Mouse (Mus musculus) heart, embryonic 10.5 days (tissue): Measurements from ENCODE around the gene Il20rb. TPM values are rescaled to one million over a fixed set of nuclear protein-coding genes. Genes with fewer than 3 reads are reported as not detected.

ENCODE experiments used
- DNase-seq: peaks from one replicate; pipeline ENCODE4 v3.0.0-alpha.2; 2017; ENCODE audit warnings: low spot score
- H3K27ac ChIP-seq: fragments of 300-500 bp; sonication (generic); 2 replicates; pipeline ENCODE4 v1.5.1; 2016; ENCODE audit warnings: mild to moderate bottlenecking
- H3K27me3 ChIP-seq: fragments of 300-500 bp; sonication (generic); 2 replicates; pipeline ENCODE4 v1.6.1; 2016; ENCODE audit warnings: mild to moderate bottlenecking; ENCODE audit not compliant: poor library complexity, insufficient read depth, severe bottlenecking
- H3K36me3 ChIP-seq: fragments of 300-500 bp; sonication (generic); 2 replicates; pipeline ENCODE4 v1.6.1; 2016; ENCODE audit warnings: mild to moderate bottlenecking, moderate library complexity
- H3K4me1 ChIP-seq: fragments of 300-500 bp; sonication (generic); 2 replicates; pipeline ENCODE4 v1.6.1; 2016; ENCODE audit warnings: mild to moderate bottlenecking
- H3K4me3 ChIP-seq: fragments of 300-500 bp; sonication (generic); 2 replicates; pipeline ENCODE4 v1.5.1; 2016; ENCODE audit warnings: mild to moderate bottlenecking, moderate library complexity
- H3K9me3 ChIP-seq: fragments of 300-500 bp; sonication (generic); 2 replicates; pipeline ENCODE4 v1.6.1; 2016; ENCODE audit warnings: mild to moderate bottlenecking, moderate library complexity
- WGBS: fragments of 180-500 bp; shearing (Covaris S2); methylation state at CpG from one replicate; pipeline ENCODE4 v1.1.7; 2016; 5-methylcytosine and 5-hydroxymethylcytosine counted together
- polyA plus RNA-seq: library from polyadenylated mRNA; unstranded; fragments of >200 nt; fragmentation: Nextera tagmentation; extraction: Ambion mirVana; gene quantifications from 2 replicates; pipeline ENCODE4 v1.2.1, GENCODE M21; 2016

Il20rb gene
- polyA plus RNA-seq, 1 experiment from 2014 or later = 1.2 TPM

DNA sequence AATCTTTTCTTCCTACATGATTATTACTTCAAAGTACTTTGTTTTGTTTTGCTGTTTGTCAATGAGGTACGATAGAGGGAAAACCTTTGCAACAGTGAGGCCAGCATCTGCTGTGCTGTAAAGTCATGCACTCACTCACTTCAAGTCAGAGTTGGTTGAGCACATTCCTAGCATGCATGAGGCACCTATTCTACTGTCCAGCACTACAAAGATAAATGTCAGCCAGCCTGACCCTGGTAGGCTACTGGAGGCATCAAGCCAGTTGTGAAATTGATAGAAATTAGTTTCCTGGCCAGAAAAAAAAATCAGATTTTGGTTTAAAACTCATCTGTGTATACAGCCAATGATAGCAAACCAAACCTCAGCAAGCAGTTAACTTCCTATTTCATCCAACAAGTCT lies 4.8 kb upstream of the Il20rb start:
- no peaks in the 10 kb centered on the region for H3K27me3 ChIP-seq
- no peak overlapping the region for H3K4me3 ChIP-seq
- H3K9me3 ChIP-seq = no peaks in the 10 kb centered on the region
- peaks cover 9% of the 10 kb centered on the region; the same call in 1 of the 2 replicates for H3K36me3 ChIP-seq
- no peak for DNase-seq
- 53% methylated on average over 1 of the region's 1 CpGs for WGBS
- no peak overlapping the region for H3K27ac ChIP-seq
- peaks cover 8% of the 10 kb centered on the region; the same call in 1 of the 2 replicates for H3K4me1 ChIP-seq

DNA sequence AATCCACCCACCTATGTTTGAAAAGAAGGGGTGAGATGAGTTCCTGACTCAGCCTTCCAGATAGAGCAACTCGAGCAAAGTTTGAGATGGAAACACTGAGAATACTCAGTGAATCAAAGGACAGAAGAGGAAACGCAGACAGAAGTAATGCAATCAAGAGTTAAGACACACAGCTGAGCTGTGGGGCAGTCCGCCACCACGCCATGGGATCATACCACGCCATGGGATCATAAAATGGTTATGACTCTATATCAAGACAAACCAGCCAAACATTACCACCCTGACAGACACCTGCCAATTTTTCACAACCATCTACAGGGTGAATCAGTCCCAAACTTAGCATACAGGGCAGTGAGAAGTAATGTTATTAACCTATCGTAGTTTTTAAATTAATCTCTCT lies 2.4 kb upstream of the Il20rb start:
- no peak for DNase-seq
- Histone ChIP-seq H3K4me3 (no peak overlapping the region), H3K27ac (no peak overlapping the region), H3K9me3 (no peaks in the 10 kb centered on the region), H3K4me1 (peaks cover 10% of the 10 kb centered on the region; the same call in 1 of the 2 replicates), H3K27me3 (no peaks in the 10 kb centered on the region), H3K36me3 (peaks cover 9% of the 10 kb centered on the region; the same call in 1 of the 2 replicates)
- 85% methylated on average over 6 of the region's 6 CpGs for WGBS

GRCm38 (mm10) chr9:100488056-100488713 lies 1.6 kb upstream of the Il20rb start:
- 69% methylated on average over 7 of the region's 7 CpGs for WGBS
- Histone ChIP-seq H3K4me1 (peaks cover 10% of the 10 kb centered on the region; the same call in 1 of the 2 replicates), H3K27ac (no peak overlapping the region), H3K9me3 (no peaks in the 10 kb centered on the region), H3K27me3 (no peaks in the 10 kb centered on the region), H3K4me3 (no peak overlapping the region), H3K36me3 (peaks cover 9% of the 10 kb centered on the region; the same call in 1 of the 2 replicates)
- DNase-seq = no peak

DNA sequence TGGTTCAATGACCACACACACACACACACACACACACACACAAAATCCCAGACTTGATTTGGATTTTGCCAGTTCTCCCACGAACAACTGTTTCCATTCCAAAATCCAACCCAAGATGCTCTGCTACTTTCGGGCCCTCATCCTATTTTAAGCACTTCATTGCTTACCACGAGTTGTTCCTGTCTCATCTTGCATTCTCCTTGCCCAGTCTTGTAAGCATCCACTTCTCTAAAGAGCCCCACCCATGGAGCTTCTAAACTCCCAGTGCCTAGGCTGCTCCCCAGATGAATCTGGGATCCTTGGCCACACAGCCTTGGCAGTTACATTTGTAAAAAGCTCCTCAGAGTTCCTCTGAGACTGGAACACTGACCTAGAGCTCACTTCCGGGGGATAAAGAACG lies 3.3 kb downstream of the Il20rb start:
- H3K4me3 ChIP-seq = no peak overlapping the region
- H3K27ac ChIP-seq = no peak overlapping the region
- WGBS = 88% methylated on average over 5 of the region's 5 CpGs
- H3K27me3 ChIP-seq = no peaks in the 10 kb centered on the region
- no peak for DNase-seq
- H3K4me1 ChIP-seq = peaks cover 14% of the 10 kb centered on the region
- H3K36me3 ChIP-seq = peaks cover 3% of the 10 kb centered on the region; the same call in 1 of the 2 replicates
- no peaks in the 10 kb centered on the region for H3K9me3 ChIP-seq

DNA sequence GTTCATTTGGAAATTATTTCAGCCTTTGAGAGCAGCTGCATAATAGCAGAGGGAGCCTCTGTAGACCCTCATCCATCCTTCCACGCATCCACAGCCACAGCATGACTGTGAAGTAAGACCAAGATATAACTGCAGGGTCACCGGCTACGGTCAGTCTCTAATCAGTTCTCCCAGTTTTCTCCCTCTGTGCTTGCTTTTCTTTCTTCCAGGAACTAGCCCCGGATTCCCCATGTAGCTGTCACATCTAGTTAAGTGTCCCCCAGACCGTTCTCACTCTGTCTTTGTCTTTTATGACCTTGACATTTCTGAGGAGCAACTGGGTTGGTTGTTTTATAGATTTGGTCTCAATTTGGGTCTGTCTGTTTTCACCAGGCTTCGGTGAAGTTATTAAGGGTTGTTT lies 5.0 kb downstream of the Il20rb start:
- no peaks in the 10 kb centered on the region for H3K27me3 ChIP-seq
- WGBS = 67% methylated on average over 6 of the region's 6 CpGs
- H3K4me3 ChIP-seq = no peak overlapping the region
- DNase-seq = no peak
- peaks cover 13% of the 10 kb centered on the region for H3K4me1 ChIP-seq
- H3K9me3 ChIP-seq = no peaks in the 10 kb centered on the region
- H3K27ac ChIP-seq = no peak overlapping the region; the same call in 1 of the 2 replicates
- H3K36me3 ChIP-seq = peaks cover 7% of the 10 kb centered on the region; the same call in 1 of the 2 replicates

DNA sequence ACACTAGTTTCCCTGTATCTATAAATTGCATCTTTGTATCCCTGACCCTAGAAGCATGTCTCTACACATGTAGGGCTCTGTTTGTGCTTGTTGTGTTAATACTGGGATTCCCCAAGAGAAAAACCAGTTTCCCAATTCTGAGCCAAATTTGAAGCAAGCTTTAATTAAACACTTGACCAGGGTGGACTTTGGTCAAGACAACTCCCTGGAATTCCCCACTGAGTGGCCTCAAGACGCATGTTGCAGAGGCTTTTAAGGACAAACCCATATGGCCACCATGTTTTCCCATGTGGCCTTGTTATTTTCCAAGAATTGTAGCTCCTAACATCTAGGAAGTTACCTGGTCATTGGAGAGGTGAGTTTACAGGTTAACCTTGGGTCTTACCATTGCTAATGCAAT lies 12.5 kb downstream of the Il20rb start:
- Histone ChIP-seq H3K4me3 (no peak overlapping the region), H3K36me3 (0 out of 2 replicates have a peak, but pooled peaks cover 5% of the 10 kb centered on the region), H3K27ac (no peak overlapping the region), H3K4me1 (peaks cover 11% of the 10 kb centered on the region), H3K27me3 (no peaks in the 10 kb centered on the region), H3K9me3 (no peaks in the 10 kb centered on the region)
- WGBS = 89% methylated on average over 1 of the region's 1 CpGs
- DNase-seq = no peak

GRCm38 (mm10) chr9:100473361-100473760 lies 13.2 kb downstream of the Il20rb start:
- WGBS = 79% methylated on average over 6 of the region's 6 CpGs
- DNase-seq = no peak
- Histone ChIP-seq H3K36me3 (0 out of 2 replicates have a peak, but pooled peaks cover 5% of the 10 kb centered on the region), H3K4me1 (peaks cover 11% of the 10 kb centered on the region), H3K27me3 (no peaks in the 10 kb centered on the region), H3K27ac (no peak overlapping the region), H3K9me3 (no peaks in the 10 kb centered on the region), H3K4me3 (no peak overlapping the region)

- H3K4me1 ChIP-seq = peaks cover 11% of the 10 kb centered on the region
- no peaks in the 10 kb centered on the region for H3K27me3 ChIP-seq
- no peak overlapping the region for H3K27ac ChIP-seq
- DNase-seq = no peak
- H3K4me3 ChIP-seq = no peak overlapping the region
- no peaks in the 10 kb centered on the region for H3K9me3 ChIP-seq
- 0 out of 2 replicates have a peak, but pooled peaks cover 9% of the 10 kb centered on the region for H3K36me3 ChIP-seq
- 92% methylated on average over 8 of the region's 8 CpGs for WGBS
Measured at GRCm38 (mm10) chr9:100472931-100473330, 13.7 kb downstream of the Il20rb start.

GRCm38 (mm10) chr9:100471605-100471953 lies 15.0 kb downstream of the Il20rb start:
- DNase-seq = no peak
- 62% methylated on average over 4 of the region's 4 CpGs for WGBS
- no peaks in the 10 kb centered on the region for H3K27me3 ChIP-seq
- no peak overlapping the region for H3K4me3 ChIP-seq
- peaks cover 15% of the 10 kb centered on the region for H3K4me1 ChIP-seq
- peaks cover 13% of the 10 kb centered on the region; the same call in 1 of the 2 replicates for H3K36me3 ChIP-seq
- H3K27ac ChIP-seq = no peak overlapping the region
- H3K9me3 ChIP-seq = no peaks in the 10 kb centered on the region

DNA sequence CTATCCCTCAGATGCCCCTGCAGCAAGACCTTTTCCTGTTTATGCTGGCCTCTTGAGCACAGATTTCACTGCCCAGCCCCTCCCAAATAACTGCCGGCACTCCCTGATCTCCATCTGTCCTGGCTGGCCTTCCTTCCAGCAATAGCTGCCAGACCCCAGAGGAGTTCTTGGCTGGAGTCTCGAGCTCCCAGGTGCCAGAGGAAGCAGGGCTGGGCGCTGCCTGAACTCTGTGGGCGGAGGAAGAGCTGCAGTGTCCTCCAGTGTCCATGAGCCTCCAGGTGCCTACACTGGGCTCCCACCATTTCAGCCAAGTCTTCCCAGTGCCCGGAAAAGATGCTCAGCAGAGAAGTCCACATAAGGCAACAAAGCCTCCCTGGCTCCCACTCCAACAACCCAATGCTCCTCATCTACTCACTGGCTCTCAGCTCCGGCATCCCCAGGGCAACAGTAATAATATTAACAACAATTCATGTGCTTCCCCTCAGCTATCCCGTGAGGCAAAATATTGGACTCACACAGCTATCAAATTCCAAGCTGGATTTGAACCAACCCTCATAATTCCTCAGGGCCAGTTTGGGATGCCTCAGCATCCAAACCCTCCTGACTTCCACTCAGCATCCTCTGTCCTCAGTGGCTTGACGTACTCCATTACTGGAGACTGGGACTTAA lies 15.5 kb downstream of the Il20rb start:
- H3K27ac ChIP-seq = no peak overlapping the region
- DNase-seq = no peak
- no peaks in the 10 kb centered on the region for H3K9me3 ChIP-seq
- WGBS = 64% methylated on average over 8 of the region's 8 CpGs
- H3K36me3 ChIP-seq = peaks cover 13% of the 10 kb centered on the region; the same call in 1 of the 2 replicates
- no peaks in the 10 kb centered on the region for H3K27me3 ChIP-seq
- no peak overlapping the region for H3K4me3 ChIP-seq
- peaks cover 15% of the 10 kb centered on the region for H3K4me1 ChIP-seq

DNA sequence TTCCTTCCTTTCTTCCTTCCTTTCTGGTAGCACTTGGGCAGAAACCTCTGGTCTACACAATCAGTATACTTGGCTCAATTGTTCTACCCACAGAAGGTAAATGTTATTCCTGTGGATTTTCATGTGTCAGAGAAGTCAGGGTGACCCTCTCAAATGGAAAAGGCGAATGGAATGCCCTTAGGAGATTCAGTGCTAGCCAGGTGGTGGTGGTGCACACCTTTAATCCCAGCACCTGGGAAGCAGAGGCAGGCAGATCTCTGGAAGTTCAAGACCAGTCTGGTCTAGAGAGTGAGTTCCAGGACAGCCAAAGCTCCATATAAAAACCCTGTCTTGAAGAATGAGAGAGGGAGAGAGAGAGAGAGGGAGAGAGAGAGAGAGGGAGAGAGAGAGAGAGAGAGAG lies 16.4 kb downstream of the Il20rb start:
- peaks cover 16% of the 10 kb centered on the region; the same call in 1 of the 2 replicates for H3K36me3 ChIP-seq
- no peak overlapping the region for H3K27ac ChIP-seq
- no peak for DNase-seq
- H3K4me1 ChIP-seq = peaks cover 15% of the 10 kb centered on the region
- H3K9me3 ChIP-seq = no peaks in the 10 kb centered on the region
- no peak overlapping the region for H3K4me3 ChIP-seq
- no peaks in the 10 kb centered on the region for H3K27me3 ChIP-seq
- 63% methylated on average over 1 of the region's 1 CpGs for WGBS

- Histone ChIP-seq H3K9me3 (no peaks in the 10 kb centered on the region), H3K27ac (no peak overlapping the region), H3K36me3 (peaks cover 16% of the 10 kb centered on the region; the same call in 1 of the 2 replicates), H3K4me1 (peaks cover 15% of the 10 kb centered on the region), H3K4me3 (no peak overlapping the region), H3K27me3 (no peaks in the 10 kb centered on the region)
- 81% methylated on average over 3 of the region's 3 CpGs for WGBS
- no peak for DNase-seq
Measured at GRCm38 (mm10) chr9:100469681-100470080, 16.9 kb downstream of the Il20rb start.

DNA sequence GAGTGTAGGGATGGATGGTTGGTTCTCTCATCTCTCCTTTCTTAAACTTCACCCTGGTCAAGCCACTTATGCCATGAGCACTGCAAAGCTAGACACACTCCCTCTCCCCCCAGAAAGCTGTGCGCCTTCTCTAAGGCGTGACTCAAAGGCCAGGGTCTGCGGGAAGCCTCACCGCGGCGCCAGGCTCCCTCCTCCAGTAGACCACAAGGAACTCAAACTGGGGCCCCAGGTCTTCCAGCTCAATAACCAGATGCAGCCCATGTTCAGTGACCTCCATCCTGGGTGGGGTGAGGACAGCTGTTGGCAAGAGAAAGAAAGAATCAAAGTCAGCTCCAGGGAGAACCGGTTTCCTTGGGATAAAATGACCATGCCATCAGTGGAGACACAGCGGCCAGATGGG lies 18.4 kb downstream of the Il20rb start:
- no peaks in the 10 kb centered on the region for H3K27me3 ChIP-seq
- H3K4me3 ChIP-seq = no peak overlapping the region
- no peak overlapping the region for H3K27ac ChIP-seq
- DNase-seq = no peak
- peaks cover 16% of the 10 kb centered on the region; the same call in 1 of the 2 replicates for H3K36me3 ChIP-seq
- peaks cover 15% of the 10 kb centered on the region for H3K4me1 ChIP-seq
- no peaks in the 10 kb centered on the region for H3K9me3 ChIP-seq
- 93% methylated on average over 8 of the region's 8 CpGs for WGBS
